Mouse (Mus musculus) G1E (cell line): Measurements from ENCODE around the gene Rdh19. TPM values are rescaled to one million over a fixed set of nuclear protein-coding genes. Genes with fewer than 3 reads are reported as not detected.

Experiments
- ATAC-seq: 2 replicates; pipeline ENCODE4 v1.8.0; 2016; ENCODE audit warnings: mild to moderate bottlenecking; ENCODE audit not compliant: insufficient number of reproducible peaks, poor library complexity, low FRiP score, severe bottlenecking; ENCODE audit errors: extremely low read depth
- DNase-seq: peaks from one replicate; pipeline ENCODE4 v3.0.0; 2012; ENCODE audit warnings: low spot score
- H3K27me3 ChIP-seq: 2 replicates; pipeline ENCODE4 v1.6.1; 2012; ENCODE audit warnings: mild to moderate bottlenecking, low read length, inconsistent platforms; ENCODE audit not compliant: insufficient read depth
- H3K36me3 ChIP-seq: replicated peaks from 2 replicates; pipeline ENCODE3; 2012; ENCODE audit warnings: mild to moderate bottlenecking, inconsistent platforms
- H3K4me1 ChIP-seq: 2 replicates; pipeline ENCODE4 v1.6.1; 2012; ENCODE audit warnings: low read depth, low read length, inconsistent platforms, mixed read lengths; ENCODE audit not compliant: insufficient read depth
- H3K4me3 ChIP-seq: 2 replicates; pipeline ENCODE4 v1.5.1; 2012; ENCODE audit warnings: low read depth, mild to moderate bottlenecking, inconsistent platforms, low read length, moderate library complexity, mixed read lengths
- H3K9me3 ChIP-seq: replicated peaks from 2 replicates; pipeline ENCODE4 v1.6.1; 2012; ENCODE audit warnings: inconsistent platforms
- CTCF ChIP-seq: IDR thresholded peaks from 2 replicates; pipeline ENCODE4 v1.5.1; 2012; ENCODE audit warnings: low read depth, low read length, inconsistent platforms, mixed read lengths
- GATA1 ChIP-seq: IDR thresholded peaks from 2 replicates; pipeline ENCODE4 v1.6.1; 2012; ENCODE audit warnings: borderline replicate concordance, low read length, inconsistent platforms, mixed read lengths
- GATA2 ChIP-seq: IDR thresholded peaks from 2 replicates; pipeline ENCODE4 v1.6.1; 2012; ENCODE audit warnings: low read depth, low read length, inconsistent platforms, borderline replicate concordance
- POLR2AphosphoS5 ChIP-seq: IDR thresholded peaks from 2 replicates; pipeline ENCODE4 v1.6.1; 2012; ENCODE audit warnings: low read depth, low read length, inconsistent platforms; ENCODE audit not compliant: insufficient replicate concordance
- TAL1 ChIP-seq: conservative IDR thresholded peaks from 2 replicates; pipeline ENCODE4 v1.6.1; 2012; ENCODE audit warnings: low read depth, low read length, inconsistent platforms, mixed read lengths
- polyA plus RNA-seq: library from polyadenylated mRNA; stranded (reverse); fragments of >175 nt; gene quantifications from 2 replicates; pipeline ENCODE4 v1.2.3, GENCODE M21; 2012
- total RNA-seq, 2 experiments: library from RNA; stranded (forward) in 1 of 2; stranded (reverse) in 1 of 2; fragments of 200-1000 nt in 1 of 2; fragments of >200 nt in 1 of 2; fragmentation: Nextera tagmentation in 1 of 2; gene quantifications; 2 replicates each; pipeline ENCODE4 v1.2.3; 2014 to 2017

Rdh19 gene
- total and polyA plus RNA-seq, 3 experiments = 0.11 TPM; not detected in 2

DNA sequence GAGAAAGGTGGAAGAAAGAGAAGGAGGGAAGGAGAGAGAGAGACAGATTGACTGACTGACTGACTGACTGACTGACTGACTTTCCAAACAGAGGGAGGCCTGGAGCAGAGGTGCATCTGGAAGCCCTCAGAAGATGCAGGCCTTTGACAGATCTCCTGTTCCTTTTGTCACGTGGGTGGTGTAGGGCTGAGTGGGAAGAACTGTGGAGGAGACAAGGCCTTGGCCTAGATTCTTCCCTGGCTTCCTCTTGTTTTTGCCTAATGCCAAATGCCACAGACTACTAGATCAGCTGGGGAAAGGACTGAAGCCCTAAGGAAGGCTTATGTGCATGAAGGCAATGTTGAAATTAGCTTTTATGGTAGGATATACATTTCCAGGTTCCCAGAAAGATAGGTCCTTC lies 53.4 kb downstream of the Rdh19 start:
- peaks cover 25% of the 10 kb centered on the region for H3K27me3 ChIP-seq
- no peak for DNase-seq
- no peaks in the 10 kb centered on the region for H3K4me1 ChIP-seq
- H3K9me3 ChIP-seq = no peaks in the 10 kb centered on the region
- no peak for ATAC-seq
- no peak for TF ChIP-seq GATA2
- no peak for TF ChIP-seq TAL1
- TF ChIP-seq POLR2AphosphoS5 = no peak
- no peak for TF ChIP-seq CTCF
- TF ChIP-seq GATA1 = no peak
- H3K36me3 ChIP-seq = no peaks in the 10 kb centered on the region
- H3K4me3 ChIP-seq = no peak overlapping the region

DNA sequence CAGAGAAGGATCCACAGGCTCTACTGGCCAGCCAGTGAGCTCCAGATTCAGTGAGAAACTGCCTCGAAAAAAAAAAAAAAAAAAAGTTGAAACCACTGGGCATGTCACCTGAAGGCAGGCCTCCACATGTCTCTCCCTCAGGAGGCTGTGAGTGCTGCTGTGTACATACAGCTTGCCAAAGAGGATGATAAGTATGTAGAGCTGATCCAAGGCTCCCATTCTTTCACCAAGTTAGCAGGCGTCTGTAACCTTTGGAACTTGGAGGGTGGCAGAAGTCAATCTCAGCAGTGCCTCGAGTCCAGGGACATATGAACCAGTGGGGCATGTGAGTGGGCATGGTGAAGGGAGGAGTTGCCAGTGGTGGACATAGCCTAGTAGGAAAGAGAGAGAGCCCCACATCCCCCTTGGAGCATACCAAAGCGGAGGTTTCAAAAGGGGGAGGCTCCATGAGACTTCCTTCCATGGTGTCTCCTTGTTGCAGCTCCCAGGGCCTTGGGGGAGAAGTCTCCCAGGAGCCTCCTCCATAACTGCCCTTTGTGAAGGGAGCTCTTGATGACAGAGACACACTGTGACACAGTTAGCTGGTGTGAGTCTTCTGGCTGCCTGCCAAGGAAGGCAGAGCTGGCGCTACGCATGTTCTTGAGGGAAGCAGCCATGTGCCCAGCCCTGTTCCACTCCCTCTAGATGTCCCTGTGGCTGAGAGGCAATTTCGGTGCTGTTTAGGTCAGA lies 55.2 kb downstream of the Rdh19 start:
- Histone ChIP-seq H3K4me1 (no peaks in the 10 kb centered on the region), H3K9me3 (no peaks in the 10 kb centered on the region), H3K4me3 (no peak overlapping the region), H3K27me3 (peaks cover 15% of the 10 kb centered on the region), H3K36me3 (no peaks in the 10 kb centered on the region)
- ATAC-seq = no peak
- TF ChIP-seq GATA1 (no peak), POLR2AphosphoS5 (no peak), CTCF (no peak), TAL1 (no peak), GATA2 (no peak)
- no peak for DNase-seq

DNA sequence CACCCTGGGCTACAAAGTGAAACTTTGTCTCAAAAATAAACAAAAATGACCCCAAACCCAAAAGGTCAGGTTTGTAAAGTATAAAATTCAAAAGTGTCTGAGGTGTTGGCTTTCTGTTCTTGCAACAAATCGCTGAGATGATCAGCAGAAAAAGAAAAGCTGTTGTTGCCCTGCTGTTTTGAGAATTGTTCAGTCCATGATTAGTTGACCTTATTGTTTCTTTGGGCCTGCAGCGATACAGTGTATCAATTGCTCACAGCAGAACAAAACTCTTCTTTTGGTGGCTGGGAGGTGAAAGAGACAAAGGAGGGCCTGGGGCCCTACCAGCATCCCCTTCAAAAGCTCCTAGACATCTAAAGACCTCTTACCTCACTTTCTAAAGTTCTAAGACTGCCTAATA lies 56.4 kb downstream of the Rdh19 start:
- TF ChIP-seq POLR2AphosphoS5 (no peak), CTCF (no peak), GATA1 (no peak), TAL1 (no peak), GATA2 (no peak)
- no peaks in the 10 kb centered on the region for H3K36me3 ChIP-seq
- no peaks in the 10 kb centered on the region for H3K4me1 ChIP-seq
- DNase-seq (no peak), ATAC-seq (no peak)
- no peaks in the 10 kb centered on the region for H3K9me3 ChIP-seq
- H3K4me3 ChIP-seq = no peak overlapping the region
- H3K27me3 ChIP-seq = peaks cover 9% of the 10 kb centered on the region; the same call in 1 of the 2 replicates

DNA sequence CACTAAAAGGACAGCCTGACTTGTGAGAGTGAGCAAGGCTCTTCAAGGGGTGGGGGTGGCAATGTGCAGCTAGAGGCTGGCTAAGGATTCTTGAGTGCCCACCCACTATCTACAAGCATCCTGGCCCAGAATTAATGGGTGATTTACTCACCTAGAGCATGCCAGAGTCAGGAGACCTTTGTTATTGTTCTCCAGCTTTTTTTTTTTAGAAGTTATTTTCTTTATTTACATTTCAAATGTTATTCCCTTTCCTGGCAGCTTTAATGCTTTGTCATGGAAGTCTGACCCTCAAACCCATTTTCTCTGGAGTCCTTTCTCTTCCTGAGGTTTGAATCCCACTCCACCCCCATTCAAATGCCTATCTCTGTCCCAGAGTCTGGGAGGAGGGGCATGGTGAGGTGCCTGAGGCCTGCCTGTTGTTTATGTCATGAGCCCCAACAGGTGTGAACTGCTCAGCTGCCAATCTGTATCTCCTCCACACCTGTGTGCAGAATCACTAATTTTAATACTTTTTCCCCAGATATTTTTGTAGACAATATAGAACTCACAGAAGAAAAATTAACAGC lies 57.7 kb downstream of the Rdh19 start:
- DNase-seq (no peak), ATAC-seq (no peak)
- H3K4me1 ChIP-seq = no peaks in the 10 kb centered on the region

More for the DNA sequence above, 57.7 kb downstream of the Rdh19 start:
- no peaks in the 10 kb centered on the region for H3K36me3 ChIP-seq
- no peaks in the 10 kb centered on the region for H3K9me3 ChIP-seq
- no peak for TF ChIP-seq POLR2AphosphoS5
- H3K4me3 ChIP-seq = no peak overlapping the region
- H3K27me3 ChIP-seq = peaks cover 3% of the 10 kb centered on the region; the same call in 1 of the 2 replicates

Other genes with a start within 250 kb of the Rdh19 start
Only the 20 nearest of the 21 such genes appear.
- 0.30 TPM in 1 of 2 replicates, not detected in the other for gene Lrp1, start 228.8 kb upstream of the Rdh19 start, total RNA-seq (2014; fragmentation: Nextera tagmentation)
- gene Lrp1, start 228.8 kb upstream of the Rdh19 start, total RNA-seq (2017) = 0.06 and 0.27 TPM in 2 replicates
- gene Lrp1, start 228.8 kb upstream of the Rdh19 start, polyA plus RNA-seq = 0.67 and 0.86 TPM in 2 replicates
- gene Stat6, start 206.9 kb upstream of the Rdh19 start, total RNA-seq (2014; fragmentation: Nextera tagmentation) = 44.0 and 55.0 TPM in 2 replicates
- 84.0 and 90.5 TPM in 2 replicates for gene Stat6, start 206.9 kb upstream of the Rdh19 start, total RNA-seq (2017)
- gene Stat6, start 206.9 kb upstream of the Rdh19 start, polyA plus RNA-seq = 65.5 and 69.5 TPM in 2 replicates
- 41.9 and 57.6 TPM in 2 replicates for gene Nemp1, start 183.0 kb upstream of the Rdh19 start, total RNA-seq (2014; fragmentation: Nextera tagmentation)
- gene Nemp1, start 183.0 kb upstream of the Rdh19 start, total RNA-seq (2017) = 36.2 and 40.4 TPM in 2 replicates
- gene Nemp1, start 183.0 kb upstream of the Rdh19 start, polyA plus RNA-seq = 5.5 and 5.6 TPM in 2 replicates
- gene Nab2, start 181.4 kb upstream of the Rdh19 start, total RNA-seq (2014; fragmentation: Nextera tagmentation) = 28.6 and 31.6 TPM in 2 replicates
- 41.0 and 41.8 TPM in 2 replicates for gene Nab2, start 181.4 kb upstream of the Rdh19 start, total RNA-seq (2017)
- gene Nab2, start 181.4 kb upstream of the Rdh19 start, polyA plus RNA-seq = 92.3 and 106 TPM in 2 replicates
- 0.23 and 3.1 TPM in 2 replicates for gene Myo1a, start 144.8 kb upstream of the Rdh19 start, total RNA-seq (2014; fragmentation: Nextera tagmentation)
- gene Myo1a, start 144.8 kb upstream of the Rdh19 start, total RNA-seq (2017) = 0.16 and 0.23 TPM in 2 replicates
- 0.09 TPM in 1 of 2 replicates, not detected in the other for gene Myo1a, start 144.8 kb upstream of the Rdh19 start, polyA plus RNA-seq
- gene Tac2, start 125.5 kb upstream of the Rdh19 start, total RNA-seq (2014; fragmentation: Nextera tagmentation) = not detected in 2 replicates
- gene Tac2, start 125.5 kb upstream of the Rdh19 start, total RNA-seq (2017) = not detected in 2 replicates
- gene Tac2, start 125.5 kb upstream of the Rdh19 start, polyA plus RNA-seq = not detected in 2 replicates
- gene Zbtb39, start 110.4 kb upstream of the Rdh19 start, total RNA-seq (2014; fragmentation: Nextera tagmentation) = 16.1 and 17.2 TPM in 2 replicates
- 3.9 and 4.0 TPM in 2 replicates for gene Zbtb39, start 110.4 kb upstream of the Rdh19 start, total RNA-seq (2017)
- 3.0 and 3.6 TPM in 2 replicates for gene Zbtb39, start 110.4 kb upstream of the Rdh19 start, polyA plus RNA-seq
- gene Gpr182, start 98.2 kb upstream of the Rdh19 start, total RNA-seq (2014; fragmentation: Nextera tagmentation) = not detected in 2 replicates
- 0.17 TPM in 1 of 2 replicates, not detected in the other for gene Gpr182, start 98.2 kb upstream of the Rdh19 start, total RNA-seq (2017)
- gene Gpr182, start 98.2 kb upstream of the Rdh19 start, polyA plus RNA-seq = not detected in 2 replicates
- gene Rdh1, start 90.2 kb upstream of the Rdh19 start, total RNA-seq (2014; fragmentation: Nextera tagmentation) = 0.30 TPM in 1 of 2 replicates, not detected in the other
- 0.05 and 0.06 TPM in 2 replicates for gene Rdh1, start 90.2 kb upstream of the Rdh19 start, total RNA-seq (2017)
- not detected in 2 replicates for gene Rdh1, start 90.2 kb upstream of the Rdh19 start, polyA plus RNA-seq
- not detected in 2 replicates for gene Rdh16f1, start 90.1 kb upstream of the Rdh19 start, total RNA-seq (2014; fragmentation: Nextera tagmentation)
- not detected in 2 replicates for gene Rdh16f1, start 90.1 kb upstream of the Rdh19 start, total RNA-seq (2017)
- not detected in 2 replicates for gene Rdh16f1, start 90.1 kb upstream of the Rdh19 start, polyA plus RNA-seq
- gene Rdh9, start 73.5 kb upstream of the Rdh19 start, total RNA-seq (2014; fragmentation: Nextera tagmentation) = not detected in 2 replicates
- gene Rdh9, start 73.5 kb upstream of the Rdh19 start, total RNA-seq (2017) = 0.16 and 0.29 TPM in 2 replicates
- gene Rdh9, start 73.5 kb upstream of the Rdh19 start, polyA plus RNA-seq = not detected in 2 replicates
- not detected in 2 replicates for gene Rdh16, start 48.8 kb upstream of the Rdh19 start, total RNA-seq (2014; fragmentation: Nextera tagmentation)
- gene Rdh16, start 48.8 kb upstream of the Rdh19 start, total RNA-seq (2017) = 0.06 and 0.16 TPM in 2 replicates
- not detected in 2 replicates for gene Rdh16, start 48.8 kb upstream of the Rdh19 start, polyA plus RNA-seq
- gene Rdh16f2, start 16.5 kb downstream of the Rdh19 start, total RNA-seq (2014; fragmentation: Nextera tagmentation) = 0.97 TPM in 1 of 2 replicates, not detected in the other
- gene Rdh16f2, start 16.5 kb downstream of the Rdh19 start, total RNA-seq (2017) = 0.23 and 0.87 TPM in 2 replicates
- gene Rdh16f2, start 16.5 kb downstream of the Rdh19 start, polyA plus RNA-seq = 0.07 TPM in 1 of 2 replicates, not detected in the other
- not detected in 2 replicates for gene Rdh7, start 38.9 kb downstream of the Rdh19 start, total RNA-seq (2014; fragmentation: Nextera tagmentation)
- gene Rdh7, start 38.9 kb downstream of the Rdh19 start, total RNA-seq (2017) = not detected in 2 replicates
- gene Rdh7, start 38.9 kb downstream of the Rdh19 start, polyA plus RNA-seq = not detected in 2 replicates
- gene Sdr9c7, start 48.6 kb downstream of the Rdh19 start, total RNA-seq (2014; fragmentation: Nextera tagmentation) = not detected in 2 replicates
- gene Sdr9c7, start 48.6 kb downstream of the Rdh19 start, total RNA-seq (2017) = 0.05 TPM in 1 of 2 replicates, not detected in the other
- gene Sdr9c7, start 48.6 kb downstream of the Rdh19 start, polyA plus RNA-seq = not detected in 2 replicates
- not detected in 2 replicates for gene Hsd17b6, start 157.7 kb downstream of the Rdh19 start, total RNA-seq (2014; fragmentation: Nextera tagmentation)
- gene Hsd17b6, start 157.7 kb downstream of the Rdh19 start, total RNA-seq (2017) = 0.05 TPM in 1 of 2 replicates, not detected in the other
- not detected in 2 replicates for gene Hsd17b6, start 157.7 kb downstream of the Rdh19 start, polyA plus RNA-seq
- 83.3 and 97.0 TPM in 2 replicates for gene Prim1, start 165.2 kb downstream of the Rdh19 start, total RNA-seq (2014; fragmentation: Nextera tagmentation)
- 134 TPM in 2 replicates for gene Prim1, start 165.2 kb downstream of the Rdh19 start, total RNA-seq (2017)
- gene Prim1, start 165.2 kb downstream of the Rdh19 start, polyA plus RNA-seq = 3.7 and 5.8 TPM in 2 replicates
- gene Naca, start 185.6 kb downstream of the Rdh19 start, total RNA-seq (2014; fragmentation: Nextera tagmentation) = 544 and 609 TPM in 2 replicates
- gene Naca, start 185.6 kb downstream of the Rdh19 start, total RNA-seq (2017) = 1,963 and 1,995 TPM in 2 replicates
- gene Naca, start 185.6 kb downstream of the Rdh19 start, polyA plus RNA-seq = 99.4 and 167 TPM in 2 replicates
- 209 and 228 TPM in 2 replicates for gene Ptges3, start 209.0 kb downstream of the Rdh19 start, total RNA-seq (2014; fragmentation: Nextera tagmentation)
- 269 and 315 TPM in 2 replicates for gene Ptges3, start 209.0 kb downstream of the Rdh19 start, total RNA-seq (2017)
- gene Ptges3, start 209.0 kb downstream of the Rdh19 start, polyA plus RNA-seq = 268 and 269 TPM in 2 replicates
- gene Atp5b, start 233.3 kb downstream of the Rdh19 start, total RNA-seq (2014; fragmentation: Nextera tagmentation) = 2,076 and 2,077 TPM in 2 replicates
- gene Atp5b, start 233.3 kb downstream of the Rdh19 start, total RNA-seq (2017) = 2,841 and 2,974 TPM in 2 replicates
- gene Atp5b, start 233.3 kb downstream of the Rdh19 start, polyA plus RNA-seq = 1,412 and 1,783 TPM in 2 replicates